Mouse (Mus musculus): ENCODE measurements around the gene Prrt3.

DNA sequence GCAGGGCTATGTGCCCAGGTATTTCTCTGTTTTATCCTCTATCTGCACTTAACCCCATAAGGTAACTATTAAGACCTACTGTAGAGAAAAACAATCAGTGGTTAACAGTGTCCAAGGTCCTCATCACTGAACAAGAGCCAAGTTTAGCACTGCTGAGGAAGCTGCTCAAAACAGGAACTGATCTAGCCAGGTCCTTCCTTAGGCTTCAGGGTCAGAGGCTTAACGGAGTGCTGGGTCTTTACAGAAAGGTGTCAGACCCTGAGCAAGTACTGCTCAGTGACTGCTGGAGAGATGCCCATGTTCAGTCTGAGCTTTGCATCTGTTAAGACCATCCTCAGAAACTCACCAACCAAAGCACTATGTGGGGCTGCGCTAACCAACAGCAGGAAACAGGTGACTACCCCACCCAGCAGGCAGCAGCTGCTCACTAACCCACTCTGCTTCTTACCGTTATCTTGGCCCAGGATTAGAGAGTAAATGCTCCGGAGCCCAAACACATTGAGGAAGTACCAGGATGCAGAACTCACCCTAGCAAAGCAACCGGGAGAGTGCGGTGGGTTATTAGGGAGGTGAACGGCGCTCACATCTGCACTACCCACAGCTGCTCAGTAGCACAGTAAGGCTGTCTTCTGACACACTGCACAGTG, 15.8 kb upstream of the Prrt3 start:
- TF ChIP-seq CTCF (IDR thresholded peaks at IDR 0.05; ENCODE audit: low read depth) (no peak), EP300 (IDR thresholded peaks at IDR 0.05; ENCODE audit: low read depth) (no peak)

Measured in liver, postnatal 0 days (tissue).